Mouse (Mus musculus) stomach, embryonic 16.5 days (tissue): ENCODE measurements around the gene Armcx2. TPM values are rescaled to one million over a fixed set of nuclear protein-coding genes. Genes with fewer than 3 reads are reported as not detected.
"Not testable (repeated sequence)": the region's sequence is repeated elsewhere in the genome, so short reads cannot be mapped to it uniquely, and the experiment has no call there.

Experiments used
- ATAC-seq: fragments of 200-750 bp; cut with Nextera tagmentation; 2 replicates; pipeline ENCODE4 v1.8.0; 2017; ENCODE audit warnings: moderate number of reproducible peaks, moderate TSS enrichment; ENCODE audit not compliant: insufficient read depth, low FRiP score
- H3K27ac ChIP-seq: fragments of 300-500 bp; sonication (generic); 2 replicates; pipeline ENCODE4 v1.5.1; 2014; ENCODE audit warnings: low read length
- H3K27me3 ChIP-seq: fragments of 300-500 bp; sonication (generic); 2 replicates; pipeline ENCODE4 v1.6.1; 2014; ENCODE audit warnings: low read length, control low read depth, mixed read lengths; ENCODE audit not compliant: control insufficient read depth, insufficient read depth
- H3K36me3 ChIP-seq: fragments of 300-500 bp; sonication (generic); 2 replicates; pipeline ENCODE4 v1.6.1; 2014; ENCODE audit warnings: low read length; ENCODE audit not compliant: control insufficient read depth, insufficient read depth
- H3K4me1 ChIP-seq: fragments of 300-500 bp; sonication (generic); 2 replicates; pipeline ENCODE4 v1.6.1; 2014; ENCODE audit warnings: low read length, control low read depth, mixed read lengths; ENCODE audit not compliant: control insufficient read depth, insufficient read depth
- H3K4me2 ChIP-seq: fragments of 300-500 bp; sonication (generic); 2 replicates; pipeline ENCODE4 v1.6.1; 2014; ENCODE audit warnings: low read depth, low read length, mixed read lengths
- H3K4me3 ChIP-seq: fragments of 300-500 bp; sonication (generic); replicated peaks from 2 replicates; pipeline ENCODE4 v1.5.1; 2014; ENCODE audit warnings: mild to moderate bottlenecking, low read length
- H3K9ac ChIP-seq: fragments of 300-500 bp; sonication (generic); 2 replicates; pipeline ENCODE4 v1.6.1; 2014; ENCODE audit warnings: low read length
- H3K9me3 ChIP-seq: fragments of 300-500 bp; sonication (generic); replicated peaks from 2 replicates; pipeline ENCODE4 v1.6.1; 2016; ENCODE audit warnings: low read length, control low read depth; ENCODE audit not compliant: control insufficient read depth
- WGBS: fragments of 180-500 bp; shearing (Covaris S2); extraction: QIAGEN DNeasy Blood & Tissue Kit; methylation state at CpG from one replicate; pipeline ENCODE4 v1.1.7; 2014; 5-methylcytosine and 5-hydroxymethylcytosine counted together
- polyA plus RNA-seq: library from polyadenylated mRNA; unstranded; fragments of >200 nt; fragmentation: Nextera tagmentation; extraction: Ambion mirVana; gene quantifications from 2 replicates; pipeline ENCODE4 v1.2.1, GENCODE M21; 2015

Gene Armcx2
- polyA plus RNA-seq, result 59.4 and 60.3 TPM in 2 replicates

- H3K9ac ChIP-seq, result peak within 1 kb of the TSS; percentile 75
- no peaks in the 10 kb centered on the region; the same call in 1 of the 2 replicates for H3K27me3 ChIP-seq
- H3K9me3 ChIP-seq, result no peaks in the 10 kb centered on the region
- peaks cover 4% of the 10 kb centered on the region; the same call in 1 of the 2 replicates for H3K36me3 ChIP-seq
- H3K27ac ChIP-seq, result peak within 1 kb of the TSS; percentile 73
- H3K4me2 ChIP-seq, result peak within 1 kb of the TSS; percentile 47
- peak within 1 kb of the TSS; percentile 59 for H3K4me3 ChIP-seq
- H3K4me1 ChIP-seq, result no peaks in the 10 kb centered on the region
- peak; percentile 87 for ATAC-seq
- 14% methylated on average over 16 of the region's 16 CpGs for WGBS
These were observed at the start of gene Armcx2 for GRCm38 (mm10) chrX:134808755-134809224. Gene Armcx2, minus strand, starts transcription at chrX:134809221.

DNA sequence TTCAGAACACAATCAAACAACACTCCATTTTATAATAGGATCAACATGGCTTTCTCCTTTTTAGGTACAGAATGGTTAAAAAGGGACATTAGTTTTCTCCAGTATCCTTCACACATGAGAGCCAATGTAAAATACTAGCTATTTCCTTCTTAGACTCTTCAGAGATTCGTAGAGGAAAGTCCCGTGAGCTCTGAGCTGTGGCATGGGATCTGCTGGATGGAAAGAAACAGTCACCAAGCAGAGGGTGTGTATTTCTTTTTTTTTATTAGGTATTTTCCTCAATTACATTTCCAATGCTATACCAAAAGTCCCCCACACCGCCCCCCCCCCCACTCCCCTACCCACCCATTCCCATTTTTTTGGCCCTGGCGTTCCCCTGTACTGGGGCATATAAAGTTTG is 40.6 kb upstream of the Armcx2 start:
- H3K4me2 ChIP-seq, result no peak overlapping the region
- no peaks in the 10 kb centered on the region for H3K27me3 ChIP-seq
- no peaks in the 10 kb centered on the region for H3K9me3 ChIP-seq
- H3K27ac ChIP-seq, result no peak overlapping the region
- no peak overlapping the region for H3K4me3 ChIP-seq
- 72% methylated on average over 3 of the region's 4 CpGs for WGBS
- H3K4me1 ChIP-seq, result no peaks in the 10 kb centered on the region
- no peaks in the 10 kb centered on the region for H3K36me3 ChIP-seq
- H3K9ac ChIP-seq, result no peak overlapping the region
- ATAC-seq, result no peak

DNA sequence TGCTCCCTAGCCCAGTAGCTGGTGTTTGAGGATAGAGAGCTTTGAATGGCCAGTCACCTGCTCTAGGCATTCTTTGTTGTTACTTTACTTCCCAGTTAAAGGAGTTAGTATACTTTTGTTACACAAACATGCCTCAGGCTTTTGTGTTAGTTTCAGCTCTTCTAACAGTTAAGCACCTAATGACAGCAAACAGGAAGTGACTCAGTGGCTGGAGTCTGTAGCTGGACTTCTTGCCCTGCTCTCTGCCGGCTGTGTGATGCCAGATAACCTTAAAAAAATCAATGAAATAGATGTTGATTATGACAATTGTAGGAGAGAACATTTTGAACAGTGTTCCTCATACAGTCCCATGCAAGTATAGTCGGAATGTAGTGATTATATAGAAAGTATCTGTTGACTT is 35.4 kb upstream of the Armcx2 start:
- H3K4me1 ChIP-seq, result no peaks in the 10 kb centered on the region
- WGBS, result 33% methylated on average over 2 of the region's 2 CpGs
- no peak overlapping the region for H3K9ac ChIP-seq
- ATAC-seq, result no peak
- no peak overlapping the region for H3K4me2 ChIP-seq
- H3K36me3 ChIP-seq, result no peaks in the 10 kb centered on the region
- H3K9me3 ChIP-seq, result no peaks in the 10 kb centered on the region
- H3K4me3 ChIP-seq, result no peak overlapping the region
- no peaks in the 10 kb centered on the region; the same call in 1 of the 2 replicates for H3K27me3 ChIP-seq
- H3K27ac ChIP-seq, result no peak overlapping the region

DNA sequence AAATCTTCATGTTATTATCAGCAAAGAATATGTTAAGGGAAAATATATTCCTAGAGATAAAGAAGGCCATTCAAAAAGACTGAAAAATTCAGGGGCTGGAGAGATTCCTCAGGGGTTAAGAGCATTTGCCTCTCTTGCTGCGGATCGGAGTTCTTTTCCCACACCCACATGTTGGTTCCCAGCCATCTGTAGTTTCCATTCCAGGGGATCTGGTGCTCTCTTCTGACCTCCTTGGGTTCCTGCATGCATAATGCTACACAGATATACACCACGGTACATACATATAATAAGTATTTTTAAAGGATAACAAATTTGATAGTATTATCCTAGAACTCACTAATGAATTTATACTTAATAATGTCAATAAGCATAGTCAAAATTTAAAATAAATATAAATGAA is 21.5 kb upstream of the Armcx2 start:
- no peaks in the 10 kb centered on the region for H3K4me1 ChIP-seq

DNA sequence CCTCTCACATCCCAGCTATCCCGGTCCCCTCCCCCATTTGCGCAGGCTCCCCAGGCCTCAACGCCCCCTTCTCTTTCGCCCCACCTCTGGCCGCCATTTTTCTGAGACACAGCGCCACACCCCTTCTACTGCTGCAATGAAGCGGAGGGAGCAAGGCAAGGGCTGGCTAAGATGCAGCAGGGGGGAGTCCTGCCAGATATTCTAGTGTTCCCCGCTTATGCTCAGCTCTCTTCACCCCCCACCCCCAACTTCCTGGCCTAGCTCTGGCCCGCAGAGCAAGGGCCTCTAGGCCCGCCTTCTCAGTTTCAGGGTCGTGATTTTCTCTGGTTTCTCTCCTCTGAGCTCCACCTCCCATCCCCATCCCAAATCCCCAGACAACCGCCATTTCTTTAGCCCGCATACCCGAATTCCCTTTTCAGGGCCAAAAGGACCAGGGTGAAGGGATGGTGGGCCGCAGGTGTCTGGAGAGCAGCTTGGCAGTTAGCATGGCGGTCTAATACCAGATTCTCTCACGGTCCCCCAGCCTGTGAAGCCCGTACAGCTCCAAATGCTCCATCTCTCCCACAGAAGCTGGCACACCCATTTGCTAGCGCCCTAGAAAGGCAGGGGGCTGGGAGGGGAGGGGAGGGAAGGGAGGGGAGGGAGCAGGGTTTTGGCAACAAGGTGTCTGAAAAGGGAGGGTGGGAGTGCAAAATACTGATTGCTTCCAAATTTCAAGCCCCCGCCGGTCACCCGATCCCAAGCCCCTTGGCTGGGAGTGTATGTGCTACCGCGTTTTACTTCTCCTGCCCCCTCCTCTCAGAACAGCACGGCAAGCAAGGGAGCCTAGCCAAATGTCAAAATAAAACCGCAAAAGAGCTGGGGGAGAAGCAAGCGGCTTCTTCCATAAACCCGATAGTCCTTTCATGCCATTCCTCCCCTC is 927 bp downstream of the Armcx2 start:
- H3K4me1 ChIP-seq, result no peaks in the 10 kb centered on the region
- no peaks in the 10 kb centered on the region for H3K9me3 ChIP-seq
- peak overlapping the region; percentile 75 for H3K9ac ChIP-seq
- peak; percentile 74 for ATAC-seq
- H3K27ac ChIP-seq, result peak overlapping the region; percentile 73
- 17% methylated on average over 28 of the region's 28 CpGs for WGBS
- peak overlapping the region; percentile 47 for H3K4me2 ChIP-seq
- peaks cover 4% of the 10 kb centered on the region; the same call in 1 of the 2 replicates for H3K36me3 ChIP-seq
- H3K4me3 ChIP-seq, result peak overlapping the region; percentile 59
- H3K27me3 ChIP-seq, result no peaks in the 10 kb centered on the region; the same call in 1 of the 2 replicates

More for the DNA sequence above, 21.5 kb upstream of the Armcx2 start:
- no peaks in the 10 kb centered on the region for H3K36me3 ChIP-seq
- no peaks in the 10 kb centered on the region for H3K9me3 ChIP-seq
- no peak overlapping the region for H3K4me3 ChIP-seq
- no peak overlapping the region for H3K27ac ChIP-seq
- 39% methylated on average over 3 of the region's 3 CpGs for WGBS
- H3K27me3 ChIP-seq, result no peaks in the 10 kb centered on the region; the same call in 1 of the 2 replicates
- H3K9ac ChIP-seq, result no peak overlapping the region
- H3K4me2 ChIP-seq, result no peak overlapping the region
- ATAC-seq, result no peak

DNA sequence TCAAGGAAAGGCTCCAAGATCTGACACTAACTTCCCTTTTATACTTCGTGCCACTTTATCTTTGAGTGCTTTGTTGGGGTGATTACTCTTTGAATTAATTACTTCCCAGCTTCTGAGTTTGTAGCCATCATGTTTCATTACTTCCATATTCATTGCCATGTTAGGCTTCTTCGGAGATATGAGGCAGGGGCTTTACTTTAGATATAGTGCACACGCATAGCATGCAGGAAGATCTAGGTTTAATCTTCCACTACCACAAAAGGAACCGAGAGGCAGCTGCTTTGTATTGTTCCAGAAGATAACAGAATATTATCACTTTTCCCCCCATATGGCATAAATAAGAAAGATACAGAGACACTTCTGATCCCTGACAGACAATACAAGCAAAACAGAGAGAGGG is 21.3 kb downstream of the Armcx2 start:
- 65% methylated on average over 4 of the region's 4 CpGs for WGBS
- no peaks in the 10 kb centered on the region for H3K9me3 ChIP-seq
- no peak overlapping the region for H3K4me3 ChIP-seq
- no peak overlapping the region for H3K4me2 ChIP-seq
- no peak overlapping the region for H3K27ac ChIP-seq
- no peaks in the 10 kb centered on the region for H3K36me3 ChIP-seq
- no peaks in the 10 kb centered on the region for H3K27me3 ChIP-seq
- no peak for ATAC-seq
- no peaks in the 10 kb centered on the region for H3K4me1 ChIP-seq
- H3K9ac ChIP-seq, result no peak overlapping the region

- not testable (repeated sequence) for H3K9ac ChIP-seq, ATAC-seq, H3K4me2 ChIP-seq, H3K9me3 ChIP-seq, H3K27ac ChIP-seq, H3K4me1 ChIP-seq, H3K27me3 ChIP-seq, H3K4me3 ChIP-seq, H3K36me3 ChIP-seq
- 41% methylated on average over 4 of the region's 4 CpGs for WGBS
These were observed 45.4 kb downstream of the Armcx2 start for GRCm38 (mm10) chrX:134763428-134764198.

DNA sequence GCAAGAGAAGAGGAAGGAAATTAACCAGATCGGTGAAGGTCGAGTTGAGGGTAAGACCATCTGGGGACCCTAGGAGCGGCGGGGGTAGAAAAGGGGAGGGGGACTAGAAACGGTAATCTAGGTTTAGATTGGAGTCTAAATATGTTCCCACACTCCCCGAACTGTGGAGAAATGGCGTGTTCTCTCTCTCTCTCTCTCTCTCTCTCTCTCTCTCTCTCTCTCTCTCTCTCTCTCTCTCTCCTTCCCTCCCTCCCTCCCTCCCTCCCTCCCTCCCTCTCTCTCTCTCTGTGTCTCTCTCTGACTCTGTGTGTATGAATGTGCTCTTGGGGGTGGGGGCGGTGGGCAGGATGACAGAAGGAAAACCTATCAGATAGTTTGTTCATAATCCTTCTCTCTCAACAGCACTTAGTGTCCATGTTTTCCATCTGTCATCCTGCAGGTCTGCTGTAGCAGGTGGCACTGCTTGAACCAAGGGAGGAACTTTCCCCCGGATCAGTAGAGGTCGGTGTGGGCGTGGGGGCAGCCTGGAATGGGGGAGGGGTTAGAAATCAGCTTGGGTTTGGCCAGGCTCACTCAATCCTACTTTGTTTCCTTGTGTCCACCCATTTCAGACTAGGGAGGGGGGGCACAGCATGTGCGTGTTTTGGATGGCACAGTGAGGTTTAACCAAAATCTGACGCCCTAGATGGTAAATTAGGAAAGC is 51.6 kb downstream of the Armcx2 start:
- no peaks in the 10 kb centered on the region for H3K36me3 ChIP-seq
- H3K4me2 ChIP-seq, result peak overlapping the region; percentile 51
- peak overlapping the region; percentile 72 for H3K27ac ChIP-seq
- H3K4me3 ChIP-seq, result peak overlapping the region; percentile 57
- 0 out of 2 replicates have a peak, but pooled peaks have one; percentile 30 for ATAC-seq
- no peaks in the 10 kb centered on the region for H3K27me3 ChIP-seq
- WGBS, result 20% methylated on average over 13 of the region's 13 CpGs
- no peaks in the 10 kb centered on the region for H3K9me3 ChIP-seq
- no peaks in the 10 kb centered on the region for H3K4me1 ChIP-seq
- peak overlapping the region; percentile 72 for H3K9ac ChIP-seq
